Mouse (Mus musculus): Measurements from ENCODE around the gene Rps6ka1. TPM values are rescaled to one million over a fixed set of nuclear protein-coding genes. Genes with fewer than 3 reads are reported as not detected.

The Rps6ka1 gene
- polyA plus RNA-seq, 1 experiment from 2014 or later, result 34.5 TPM

DNA sequence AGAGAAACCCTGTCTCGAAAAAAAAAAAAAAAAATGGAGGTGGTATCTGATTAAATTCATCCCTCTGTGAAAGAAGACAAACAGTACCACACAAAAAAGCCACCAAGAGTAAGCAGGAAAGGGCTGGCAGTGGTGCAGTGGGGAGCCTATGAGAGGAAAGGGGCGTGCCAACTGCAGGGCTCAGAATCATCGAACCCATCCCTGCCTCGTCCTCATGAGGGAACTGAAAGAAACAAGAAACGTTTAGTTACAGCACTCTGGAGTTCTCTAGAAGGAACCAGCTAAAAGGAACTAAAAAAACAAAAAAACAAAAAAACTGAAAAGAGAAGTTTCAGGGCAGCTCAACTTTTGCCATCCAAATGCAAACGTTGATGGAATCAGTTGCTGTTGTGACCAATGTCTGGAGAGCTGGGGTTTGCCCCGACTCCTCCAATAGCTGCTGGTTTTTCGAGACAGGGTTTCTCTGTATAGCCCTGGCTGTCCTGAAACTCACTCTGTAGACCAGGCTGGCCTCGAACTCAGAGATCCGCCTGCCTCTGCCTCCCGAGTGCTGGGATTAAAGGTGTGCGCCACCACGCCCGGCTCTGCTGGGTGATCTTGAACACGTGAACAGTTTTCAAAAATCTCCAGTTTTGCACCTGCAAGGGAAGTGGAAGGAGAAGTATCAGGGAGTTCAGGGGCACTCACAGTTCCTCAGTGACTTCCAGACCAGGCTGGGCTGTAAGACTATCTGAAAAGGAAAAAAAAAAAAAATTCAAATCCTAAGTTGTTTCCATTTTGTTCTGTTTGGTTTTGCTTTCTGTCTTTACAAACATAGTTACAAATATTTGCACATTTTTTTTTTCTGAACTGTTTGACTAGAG is 83.0 kb downstream of the Rps6ka1 start:
- Histone ChIP-seq H3K27me3 (ENCODE audit: low read depth, poor library complexity, severe bottlenecking) (no peaks in the 10 kb centered on the region), H3K4me1 (no peaks in the 10 kb centered on the region), H3K36me3 (no peaks in the 10 kb centered on the region), H3K4me3 (no peak overlapping the region), H3K9me3 (replicated peaks) (no peaks in the 10 kb centered on the region), H3K27ac (replicated peaks) (no peak overlapping the region)
- DNase-seq (ENCODE audit: low spot score), result no peak
- 82% methylated on average over 15 of the region's 15 CpGs for WGBS

DNA sequence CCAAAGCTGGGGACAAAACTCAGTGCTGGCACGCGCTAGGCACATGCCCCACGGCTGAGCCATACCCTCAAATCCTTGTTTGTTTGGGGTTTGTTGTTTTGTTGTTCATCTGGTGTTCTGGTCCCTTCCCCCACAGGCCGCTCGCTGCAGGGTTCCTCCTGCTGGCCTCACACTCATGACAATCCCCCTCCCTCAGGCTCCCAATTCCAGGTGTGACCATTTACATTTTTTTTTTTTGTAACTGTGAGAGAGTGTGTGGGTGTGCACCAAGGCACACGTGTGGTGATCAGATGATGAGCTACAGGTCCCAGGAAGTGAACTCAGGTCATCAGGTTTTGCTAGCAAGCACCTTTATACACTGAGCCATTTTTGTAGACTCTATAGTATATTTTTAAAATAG is 87.0 kb downstream of the Rps6ka1 start:
- no peaks in the 10 kb centered on the region for H3K9me3 ChIP-seq (replicated peaks)
- DNase-seq (ENCODE audit: low spot score), result no peak
- no peaks in the 10 kb centered on the region for H3K27me3 ChIP-seq (ENCODE audit: low read depth, poor library complexity, severe bottlenecking)
- no peak overlapping the region for H3K27ac ChIP-seq (replicated peaks)
- no peak overlapping the region for H3K4me3 ChIP-seq
- 33% methylated on average over 6 of the region's 6 CpGs for WGBS
- no peaks in the 10 kb centered on the region for H3K4me1 ChIP-seq
- H3K36me3 ChIP-seq, result no peaks in the 10 kb centered on the region

Other genes with a start within 250 kb of the Rps6ka1 start
- gene Zdhhc18, start 237.6 kb downstream of the Rps6ka1 start, polyA plus RNA-seq (2016; fragmentation: Nextera tagmentation; extraction: Ambion mirVana), result 3.0 and 3.1 TPM in 2 replicates
- 18.7 and 19.5 TPM in 2 replicates for gene Pigv, start 215.2 kb downstream of the Rps6ka1 start, polyA plus RNA-seq (2016; fragmentation: Nextera tagmentation; extraction: Ambion mirVana)
- gene Arid1a, start 131.0 kb downstream of the Rps6ka1 start, polyA plus RNA-seq (2016; fragmentation: Nextera tagmentation; extraction: Ambion mirVana), result 32.7 and 34.5 TPM in 2 replicates
- 3,615 and 3,770 TPM in 2 replicates for gene Hmgn2, start 80.9 kb upstream of the Rps6ka1 start, polyA plus RNA-seq (2016; fragmentation: Nextera tagmentation; extraction: Ambion mirVana)
- gene Dhdds, start 113.1 kb upstream of the Rps6ka1 start, polyA plus RNA-seq (2016; fragmentation: Nextera tagmentation; extraction: Ambion mirVana), result 38.8 and 41.4 TPM in 2 replicates
- gene Lin28a, start 131.0 kb upstream of the Rps6ka1 start, polyA plus RNA-seq (2016; fragmentation: Nextera tagmentation; extraction: Ambion mirVana), result 16.9 and 29.2 TPM in 2 replicates
- gene Zfp683, start 166.0 kb upstream of the Rps6ka1 start, polyA plus RNA-seq (2016; fragmentation: Nextera tagmentation; extraction: Ambion mirVana), result not detected in 2 replicates
- 2.0 TPM in 2 replicates for gene Crybg2, start 173.0 kb upstream of the Rps6ka1 start, polyA plus RNA-seq (2016; fragmentation: Nextera tagmentation; extraction: Ambion mirVana)
- gene Cd52, start 207.3 kb upstream of the Rps6ka1 start, polyA plus RNA-seq (2016; fragmentation: Nextera tagmentation; extraction: Ambion mirVana), result 5.1 TPM in 2 replicates
- gene Ubxn11, start 214.8 kb upstream of the Rps6ka1 start, polyA plus RNA-seq (2016; fragmentation: Nextera tagmentation; extraction: Ambion mirVana), result 4.8 and 6.5 TPM in 2 replicates
- 302 and 324 TPM in 2 replicates for gene Sh3bgrl3, start 241.0 kb upstream of the Rps6ka1 start, polyA plus RNA-seq (2016; fragmentation: Nextera tagmentation; extraction: Ambion mirVana)

All from midbrain, embryonic 10.5 days (tissue).